Mouse (Mus musculus) lung, embryonic 16.5 days (tissue): ENCODE measurements around the gene March2. TPM values are rescaled to one million over a fixed set of nuclear protein-coding genes. Genes with fewer than 3 reads are reported as not detected.

ENCODE experiments used
- polyA plus RNA-seq: library from polyadenylated mRNA; unstranded; fragments of >200 nt; fragmentation: Nextera tagmentation; extraction: Ambion mirVana; gene quantifications from 2 replicates; pipeline ENCODE4 v1.2.1, GENCODE M21; 2015

The March2 gene
- polyA plus RNA-seq, 1 experiment from 2014 or later = 61.8 TPM

Other genes starting within 250 kb of the March2 start
- gene Adamts10, start 194.5 kb downstream of the March2 start, polyA plus RNA-seq = 153 and 157 TPM in 2 replicates
- gene Myo1f, start 163.0 kb downstream of the March2 start, polyA plus RNA-seq = 5.2 and 6.0 TPM in 2 replicates
- gene Zfp414, start 89.6 kb downstream of the March2 start, polyA plus RNA-seq = 53.0 and 56.2 TPM in 2 replicates
- gene Pram1, start 80.6 kb downstream of the March2 start, polyA plus RNA-seq = 1.0 and 1.1 TPM in 2 replicates
- 315 and 351 TPM in 2 replicates for gene Hnrnpm, start 31.8 kb downstream of the March2 start, polyA plus RNA-seq
- 279 and 289 TPM in 2 replicates for gene Rab11b, start 41.9 kb upstream of the March2 start, polyA plus RNA-seq
- gene Angptl4, start 63.2 kb upstream of the March2 start, polyA plus RNA-seq = 46.1 and 48.3 TPM in 2 replicates
- gene Kank3, start 91.8 kb upstream of the March2 start, polyA plus RNA-seq = 78.8 and 89.6 TPM in 2 replicates
- 929 and 1,039 TPM in 2 replicates for gene Rps28, start 105.9 kb upstream of the March2 start, polyA plus RNA-seq
- 482 and 489 TPM in 2 replicates for gene Ndufa7, start 105.9 kb upstream of the March2 start, polyA plus RNA-seq
- 63.4 and 67.1 TPM in 2 replicates for gene Cd320, start 124.4 kb upstream of the March2 start, polyA plus RNA-seq
- gene Gm7029, start 155.2 kb upstream of the March2 start, polyA plus RNA-seq = not detected in 2 replicates
- gene Kifc1, start 172.0 kb upstream of the March2 start, polyA plus RNA-seq = 8.8 and 9.6 TPM in 2 replicates
- 0.26 TPM in 1 of 2 replicates, not detected in the other for gene Platr17, start 186.5 kb upstream of the March2 start, polyA plus RNA-seq
- gene Daxx, start 190.7 kb upstream of the March2 start, polyA plus RNA-seq = 44.1 and 50.6 TPM in 2 replicates
- 57.7 and 70.8 TPM in 2 replicates for gene Tapbp, start 197.2 kb upstream of the March2 start, polyA plus RNA-seq
- 17.8 and 18.7 TPM in 2 replicates for gene Zbtb22, start 197.2 kb upstream of the March2 start, polyA plus RNA-seq
- 49.5 and 51.7 TPM in 2 replicates for gene Rgl2, start 210.9 kb upstream of the March2 start, polyA plus RNA-seq
- gene Pfdn6, start 221.7 kb upstream of the March2 start, polyA plus RNA-seq = 143 and 151 TPM in 2 replicates
- gene Wdr46, start 222.0 kb upstream of the March2 start, polyA plus RNA-seq = 20.2 and 20.6 TPM in 2 replicates
- gene B3galt4, start 232.8 kb upstream of the March2 start, polyA plus RNA-seq = 5.5 and 5.6 TPM in 2 replicates
- gene Vps52, start 237.1 kb upstream of the March2 start, polyA plus RNA-seq = 49.4 and 50.5 TPM in 2 replicates
- 1,739 and 1,825 TPM in 2 replicates for gene Rps18, start 237.3 kb upstream of the March2 start, polyA plus RNA-seq